Mouse (Mus musculus): ENCODE results near the gene Exosc1.

Gene Exosc1

DNA sequence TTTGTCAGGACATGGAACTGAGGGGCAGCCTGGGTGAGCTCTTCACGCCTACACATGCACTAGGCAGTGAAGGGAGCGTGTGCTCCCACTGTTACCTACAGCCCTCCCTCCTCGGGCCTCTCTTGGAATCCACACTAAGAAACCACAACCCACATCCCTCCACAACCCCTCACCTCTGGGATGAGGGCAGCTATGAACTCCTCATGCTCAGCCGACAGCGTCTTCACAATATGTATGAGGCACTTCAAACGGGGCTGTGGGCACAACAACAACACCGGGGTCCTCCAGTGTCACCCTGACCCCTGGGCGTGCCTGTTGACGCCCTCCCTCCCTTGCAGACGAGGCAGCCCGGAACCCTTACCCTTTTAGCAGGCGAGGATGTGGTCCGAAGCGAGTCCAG is 58.9 kb downstream of the Exosc1 start:
- DNase-seq (ENCODE audit: low read depth, low spot score) = no peak
